Mouse (Mus musculus): ENCODE measurements around the gene Cacna1c.

GRCm38 (mm10) chr6:118771121-118771520, 425.1 kb downstream of the Cacna1c start:
- TF ChIP-seq EP300 (optimal IDR thresholded peaks at IDR 0.05), result no peak
- TF ChIP-seq CTCF (IDR thresholded peaks at IDR 0.05; ENCODE audit: low read depth), result no peak
